Mouse (Mus musculus): ENCODE data around the gene Zfp865.
A peak's percentile ranks its signal among the peaks of the same experiment; 100 is the strongest.
"Not testable (repeated sequence)": the region's sequence is repeated elsewhere in the genome, so short reads cannot be mapped to it uniquely, and the experiment has no call there.

Gene Zfp865

GRCm38 (mm10) chr7:5052931-5053343 lies 32.8 kb downstream of the Zfp865 start:
- DNase-seq: peak; percentile 21

- DNase-seq: no peak
These were observed 33.4 kb downstream of the Zfp865 start for GRCm38 (mm10) chr7:5053456-5054179.

GRCm38 (mm10) chr7:5056651-5057263 lies 36.6 kb downstream of the Zfp865 start:
- DNase-seq: peak; percentile 30

- no peak for DNase-seq
These were observed 37.2 kb downstream of the Zfp865 start for GRCm38 (mm10) chr7:5057381-5057780.

- DNase-seq: peak; percentile 11
These were observed 37.6 kb downstream of the Zfp865 start for GRCm38 (mm10) chr7:5057804-5058203.

- DNase-seq: no peak
These were observed 38.5 kb downstream of the Zfp865 start for GRCm38 (mm10) chr7:5058631-5059030.

GRCm38 (mm10) chr7:5059421-5059820 lies 39.2 kb downstream of the Zfp865 start:
- DNase-seq: no peak

- DNase-seq: peak; percentile 89
These were observed 40.1 kb downstream of the Zfp865 start for GRCm38 (mm10) chr7:5060239-5060731.

GRCm38 (mm10) chr7:5060944-5061773 lies 41.0 kb downstream of the Zfp865 start:
- peak; percentile 99 for DNase-seq

- DNase-seq: peak; percentile 97
These were observed 41.7 kb downstream of the Zfp865 start, which contains the start of gene U2af2 for GRCm38 (mm10) chr7:5061774-5062359. Gene U2af2, plus strand, starts transcription at chr7:5062143.

GRCm38 (mm10) chr7:5062360-5063001 lies 42.3 kb downstream of the Zfp865 start:
- peak; percentile 82 for DNase-seq

- DNase-seq: no peak
These were observed 44.7 kb downstream of the Zfp865 start for GRCm38 (mm10) chr7:5064886-5065285.

GRCm38 (mm10) chr7:5073586-5073985 lies 53.4 kb downstream of the Zfp865 start:
- no peak for DNase-seq

- DNase-seq: no peak
These were observed 54.8 kb downstream of the Zfp865 start for GRCm38 (mm10) chr7:5074984-5075383.

- no peak for DNase-seq
These were observed 56.8 kb downstream of the Zfp865 start for GRCm38 (mm10) chr7:5076931-5077330.

GRCm38 (mm10) chr7:5079365-5080009 lies 59.3 kb downstream of the Zfp865 start:
- not testable (repeated sequence) for DNase-seq

- peak; percentile 98 for DNase-seq
These were observed 60.0 kb downstream of the Zfp865 start, which contains the start of gene Epn1 for GRCm38 (mm10) chr7:5080010-5080751. Gene Epn1, plus strand, starts transcription at chr7:5080235.

GRCm38 (mm10) chr7:5080815-5081214 lies 60.6 kb downstream of the Zfp865 start:
- DNase-seq: no peak

- DNase-seq: no peak
These were observed 61.1 kb downstream of the Zfp865 start for GRCm38 (mm10) chr7:5081241-5081640.

GRCm38 (mm10) chr7:5081939-5082338 lies 61.8 kb downstream of the Zfp865 start:
- DNase-seq: no peak
